Comparison of ENCODE assay signal across 19 mouse cellular contexts in genomic region chr4:12272378-12272777, GRCm38 (mm10).
DNase-seq lines count a peak whose midpoint lies in the region; ATAC-seq and TF ChIP-seq lines count a peak whose summit lies in the region.
"Had no signal": no experiment of that assay in that cellular context is flagged by ENCODE, and none has a peak within 500 bp of the region (broad histone marks: within the 10 kb centered on the region; RNA-seq: fewer than 3 reads in every experiment).

No protein-coding gene starts in this region.

- 81% methylated on average over 6 of the region's 6 CpGs for WGBS in heart, embryonic 12.5 days
- WGBS in midbrain, embryonic 13.5 days: 53% methylated on average over 6 of the region's 6 CpGs
- 42% methylated on average over 6 of the region's 6 CpGs for WGBS in midbrain, postnatal 0 days
- 50% methylated on average over 6 of the region's 6 CpGs for WGBS in neural tube, embryonic 14.5 days
- WGBS in cerebellum, adult 2 months: 84% methylated on average over 6 of the region's 6 CpGs

- no peaks in the 10 kb centered on the region for H3K9me3 ChIP-seq in heart, embryonic 12.5 days (replicated peaks)
- H3K9me3 ChIP-seq in midbrain, embryonic 13.5 days: no peaks in the 10 kb centered on the region
- H3K9me3 ChIP-seq in midbrain, postnatal 0 days (ENCODE audit: low read length): no peaks in the 10 kb centered on the region
- no peaks in the 10 kb centered on the region for H3K9me3 ChIP-seq in neural tube, embryonic 14.5 days (ENCODE audit: control insufficient read depth, low read length)
- H3K9me3 ChIP-seq: embryonic facial prominence, embryonic 12.5 days; intestine, embryonic 15.5 days had no signal

- no peaks in the 10 kb centered on the region for H3K27me3 ChIP-seq in heart, embryonic 12.5 days (replicated peaks)
- H3K27me3 ChIP-seq in midbrain, embryonic 13.5 days: no peaks in the 10 kb centered on the region
- H3K27me3 ChIP-seq in midbrain, postnatal 0 days (ENCODE audit: insufficient read depth, low read length): no peaks in the 10 kb centered on the region
- H3K27me3 ChIP-seq in neural tube, embryonic 14.5 days (ENCODE audit: control insufficient read depth, insufficient read depth, low read length): no peaks in the 10 kb centered on the region
- no peaks in the 10 kb centered on the region for H3K27me3 ChIP-seq in cerebellum, adult 2 months (ENCODE audit: control insufficient read depth, insufficient read depth, low read length)
- H3K27me3 ChIP-seq: embryonic facial prominence, embryonic 12.5 days; intestine, embryonic 15.5 days had no signal

- H3K36me3 ChIP-seq in heart, embryonic 12.5 days: no peaks in the 10 kb centered on the region
- H3K36me3 ChIP-seq in midbrain, embryonic 13.5 days: no peaks in the 10 kb centered on the region
- no peaks in the 10 kb centered on the region for H3K36me3 ChIP-seq in midbrain, postnatal 0 days (ENCODE audit: insufficient read depth, low read length)
- no peaks in the 10 kb centered on the region for H3K36me3 ChIP-seq in neural tube, embryonic 14.5 days (ENCODE audit: control insufficient read depth, insufficient read depth, low read length)
- H3K36me3 ChIP-seq: embryonic facial prominence, embryonic 12.5 days; intestine, embryonic 15.5 days had no signal

- no peak for TF ChIP-seq POLR2A in cerebellum, adult 2 months (IDR thresholded peaks at IDR 0.05; ENCODE audit: borderline replicate concordance, insufficient read depth, low read length)

- ATAC-seq in heart, embryonic 12.5 days (ENCODE audit: insufficient number of reproducible peaks, low FRiP score): no peak
- ATAC-seq in midbrain, embryonic 13.5 days: no peak
- ATAC-seq in midbrain, postnatal 0 days (ENCODE audit: low FRiP score): no peak
- ATAC-seq in neural tube, embryonic 14.5 days (ENCODE audit: low read depth): peak; percentile 19; the same call in 1 of the 2 replicates
- ATAC-seq: intestine, embryonic 15.5 days; lung, postnatal 0 days had no signal

- H3K9ac ChIP-seq in heart, embryonic 12.5 days: no peak overlapping the region
- no peak overlapping the region for H3K9ac ChIP-seq in midbrain, embryonic 13.5 days (replicated peaks)
- no peak overlapping the region for H3K9ac ChIP-seq in midbrain, postnatal 0 days (replicated peaks; ENCODE audit: low read length, poor library complexity, severe bottlenecking)
- H3K9ac ChIP-seq in neural tube, embryonic 14.5 days (replicated peaks; ENCODE audit: low read depth, low read length): no peak overlapping the region
- H3K9ac ChIP-seq: embryonic facial prominence, embryonic 12.5 days; intestine, embryonic 15.5 days had no signal

- TF ChIP-seq CTCF in midbrain, postnatal 0 days (IDR thresholded peaks at IDR 0.05): no peak
- TF ChIP-seq CTCF in cerebellum, adult 2 months (IDR thresholded peaks at IDR 0.05; ENCODE audit: borderline replicate concordance, insufficient read depth, low read depth, low read length): no peak

- H3K4me3 ChIP-seq in heart, embryonic 12.5 days: no peak overlapping the region
- no peak overlapping the region for H3K4me3 ChIP-seq in midbrain, embryonic 13.5 days (replicated peaks)
- H3K4me3 ChIP-seq in midbrain, postnatal 0 days (ENCODE audit: low read depth, low read length): no peak overlapping the region
- H3K4me3 ChIP-seq in neural tube, embryonic 14.5 days (ENCODE audit: low read depth, low read length): no peak overlapping the region
- no peak overlapping the region for H3K4me3 ChIP-seq in cerebellum, adult 2 months (replicated peaks; ENCODE audit: insufficient read depth, low read depth, low read length)
- H3K4me3 ChIP-seq: embryonic facial prominence, embryonic 12.5 days; intestine, embryonic 15.5 days had no signal

- H3K4me1 ChIP-seq in heart, embryonic 12.5 days (replicated peaks): peaks cover 16% of the 10 kb centered on the region
- H3K4me1 ChIP-seq in midbrain, embryonic 13.5 days (replicated peaks): peaks cover 10% of the 10 kb centered on the region
- H3K4me1 ChIP-seq in midbrain, postnatal 0 days (ENCODE audit: insufficient read depth, low read length): no peaks in the 10 kb centered on the region
- peaks cover 2% of the 10 kb centered on the region; the same call in 1 of the 2 replicates for H3K4me1 ChIP-seq in neural tube, embryonic 14.5 days (ENCODE audit: control insufficient read depth, insufficient read depth, low read length)
- no peaks in the 10 kb centered on the region for H3K4me1 ChIP-seq in cerebellum, adult 2 months (ENCODE audit: control insufficient read depth, insufficient read depth, low read length)
- H3K4me1 ChIP-seq: embryonic facial prominence, embryonic 12.5 days; intestine, embryonic 15.5 days had no signal

- no peak overlapping the region for H3K4me2 ChIP-seq in heart, embryonic 12.5 days
- H3K4me2 ChIP-seq in midbrain, embryonic 13.5 days (replicated peaks): no peak overlapping the region
- H3K4me2 ChIP-seq in midbrain, postnatal 0 days (ENCODE audit: low read depth, low read length, poor library complexity, severe bottlenecking): no peak overlapping the region
- no peak overlapping the region for H3K4me2 ChIP-seq in neural tube, embryonic 14.5 days (ENCODE audit: low read depth, low read length)
- H3K4me2 ChIP-seq: embryonic facial prominence, embryonic 12.5 days; heart, embryonic 11.5 days; intestine, embryonic 15.5 days had no signal

- H3K27ac ChIP-seq in heart, embryonic 12.5 days (ENCODE audit: poor library complexity, severe bottlenecking): no peak overlapping the region
- peak overlapping the region; percentile 35; the same call in 1 of the 2 replicates for H3K27ac ChIP-seq in midbrain, embryonic 13.5 days
- H3K27ac ChIP-seq in midbrain, postnatal 0 days (ENCODE audit: low read depth, low read length): no peak overlapping the region
- H3K27ac ChIP-seq in neural tube, embryonic 14.5 days (ENCODE audit: low read depth, low read length): 0 out of 2 replicates have a peak overlapping the region, but pooled peaks have one; percentile 28
- H3K27ac ChIP-seq in cerebellum, adult 2 months (ENCODE audit: insufficient read depth, low read length): no peak overlapping the region
- H3K27ac ChIP-seq: embryonic facial prominence, embryonic 12.5 days; intestine, embryonic 15.5 days; macrophage had no signal

- DNase-seq in heart, adult 11 months: peak; percentile 52
- no peak for DNase-seq in midbrain, postnatal 0 days (ENCODE audit: low spot score)
- peak; percentile 52 for DNase-seq in retina, postnatal 1 day
- no peak for DNase-seq in cerebellum, adult 2 months
- DNase-seq: adrenal gland, adult 2 months; cerebellum, adult 18-20 months; cerebellum, postnatal 25 days; heart, postnatal 10 days; kidney, adult 8-10 months; kidney, postnatal 10 days; thymus, postnatal 14 days had no signal

Comparison
In these comparisons a context has a peak if more than half of its experiments do, and no peak if none do; other contexts are left out.
1. H3K27ac ChIP-seq: peak in midbrain, embryonic 13.5 days (single experiment) and neural tube, embryonic 14.5 days (single experiment); none in heart, embryonic 12.5 days (single experiment), midbrain, postnatal 0 days (single experiment) and cerebellum, adult 2 months (single experiment).
2. DNase-seq: peak in heart, adult 11 months (single experiment) and retina, postnatal 1 day (single experiment); none in midbrain, postnatal 0 days (single experiment) and cerebellum, adult 2 months (0 of 2).